Mouse (Mus musculus) liver, embryonic 14.5 days (tissue): ENCODE measurements at regions not wholly inside any gene's neighbourhood (a gene's known extent, or its start where the extent isn't known, plus 50 kb on each side); places are given as distances from the start of the nearest gene placed in this dataset.

Experiments used
- ATAC-seq: fragments of 200-750 bp; cut with Nextera tagmentation; 2 replicates; pipeline ENCODE4 v1.8.0; 2017; ENCODE audit warnings: moderate number of reproducible peaks, mild to moderate bottlenecking, moderate library complexity; ENCODE audit not compliant: insufficient read depth
- DNase-seq, 3 experiments: peaks; one replicate each; pipeline ENCODE4 v3.0.0-alpha.2; 2012 to 2013; ENCODE audit warnings: low read depth in 3 of 3, low spot score in 3 of 3
- H3K27ac ChIP-seq: fragments of 300-500 bp; sonication (generic); 2 replicates; pipeline ENCODE4 v1.5.1; 2014; ENCODE audit warnings: moderate library complexity, mild to moderate bottlenecking, control low read depth, inconsistent platforms
- H3K27me3 ChIP-seq: fragments of 300-500 bp; sonication (generic); 2 replicates; pipeline ENCODE4 v1.6.1; 2014; ENCODE audit warnings: mild to moderate bottlenecking, low read length, moderate library complexity; ENCODE audit not compliant: control insufficient read depth, insufficient read depth
- H3K36me3 ChIP-seq: fragments of 300-500 bp; sonication (generic); replicated peaks from 2 replicates; pipeline ENCODE4 v1.6.1; 2014; ENCODE audit warnings: low read depth; ENCODE audit not compliant: control insufficient read depth, insufficient read depth
- H3K4me1 ChIP-seq, 2 experiments: fragments of 200-500 bp in 1 of 2; fragments of 300-500 bp in 1 of 2; sonication (generic) in 1 of 2; replicated peaks; 2 replicates each; pipeline ENCODE4 v1.6.1; 2012 to 2014; ENCODE audit warnings: antibody characterized with exemption in 1 of 2, inconsistent platforms in 1 of 2, low read length in 1 of 2; ENCODE audit not compliant: control insufficient read depth in 2 of 2, insufficient read depth in 2 of 2
- H3K4me2 ChIP-seq: fragments of 300-500 bp; sonication (generic); 2 replicates; pipeline ENCODE4 v1.6.1; 2014; ENCODE audit warnings: low read depth, mild to moderate bottlenecking, control low read depth, moderate library complexity
- H3K4me3 ChIP-seq, 2 experiments: fragments of 200-500 bp in 1 of 2; fragments of 300-500 bp in 1 of 2; sonication (generic) in 1 of 2; 2 replicates each; pipeline ENCODE4 v1.5.1; 2012 to 2014; ENCODE audit warnings: low read depth in 2 of 2, low read length in 2 of 2, mild to moderate bottlenecking in 2 of 2, control low read depth in 1 of 2, inconsistent platforms in 1 of 2, moderate library complexity in 1 of 2; ENCODE audit not compliant: insufficient read depth in 1 of 2
- H3K9ac ChIP-seq: fragments of 300-500 bp; sonication (generic); replicated peaks from 2 replicates; pipeline ENCODE4 v1.6.1; 2014; ENCODE audit warnings: mild to moderate bottlenecking, control low read depth, moderate library complexity
- H3K9me3 ChIP-seq: fragments of 300-500 bp; sonication (generic); 2 replicates; pipeline ENCODE4 v1.6.1; 2016; ENCODE audit warnings: low read length, mixed read lengths; ENCODE audit not compliant: control insufficient read depth
- CTCF ChIP-seq: IDR thresholded peaks from 2 replicates; pipeline ENCODE4 v1.5.1; 2016; ENCODE audit warnings: antibody characterized with exemption, low read depth, control low read depth
- EP300 ChIP-seq: IDR thresholded peaks from 2 replicates; pipeline ENCODE4 v1.6.1; 2016; ENCODE audit warnings: antibody characterized with exemption, low read depth
- WGBS: fragments of 180-500 bp; shearing (Covaris S2); extraction: QIAGEN DNeasy Blood & Tissue Kit; methylation state at CpG from one replicate; pipeline ENCODE4 v1.1.7; 2014; ENCODE audit not compliant: insufficient replicate concordance; 5-methylcytosine and 5-hydroxymethylcytosine counted together

DNA sequence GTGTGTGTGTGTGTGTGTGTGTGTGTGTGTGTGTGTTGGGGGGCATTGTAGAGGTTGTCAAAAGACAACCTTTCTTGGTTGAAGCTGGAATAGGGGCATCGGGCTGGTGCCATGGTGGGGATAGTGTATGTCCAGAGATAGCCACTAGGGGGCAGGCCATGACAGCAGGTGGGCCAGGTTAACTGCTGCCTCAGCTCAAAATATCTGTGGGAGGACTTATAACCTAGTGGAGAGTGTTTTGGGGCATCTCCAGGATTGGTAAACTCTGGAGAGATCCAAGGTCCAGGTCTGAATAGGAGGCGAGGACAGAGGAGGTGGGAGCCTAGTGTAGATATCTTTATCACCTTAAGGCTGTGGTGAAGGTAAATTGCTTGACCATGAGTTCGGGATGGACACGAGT lies 259.3 kb downstream of the Dhx35 start:
- TF ChIP-seq CTCF (peak; percentile 82), EP300 (no peak)
- H3K9ac ChIP-seq: no peak overlapping the region
- no peaks in the 10 kb centered on the region for H3K9me3 ChIP-seq
- H3K4me2 ChIP-seq: no peak overlapping the region
- H3K4me1 ChIP-seq: no peaks in the 10 kb centered on the region
- no peak overlapping the region for H3K4me3 ChIP-seq
- DNase-seq: no peak
- WGBS: 46% methylated on average over 4 of the region's 4 CpGs
- H3K36me3 ChIP-seq: no peaks in the 10 kb centered on the region
- ATAC-seq: no peak; the same call in 1 of the 2 replicates
- H3K27ac ChIP-seq: no peak overlapping the region
- no peaks in the 10 kb centered on the region for H3K27me3 ChIP-seq

- H3K4me3 ChIP-seq: no peak overlapping the region
Observed at GRCm38 (mm10) chr2:159054451-159054850, 259.8 kb downstream of the Dhx35 start.

DNA sequence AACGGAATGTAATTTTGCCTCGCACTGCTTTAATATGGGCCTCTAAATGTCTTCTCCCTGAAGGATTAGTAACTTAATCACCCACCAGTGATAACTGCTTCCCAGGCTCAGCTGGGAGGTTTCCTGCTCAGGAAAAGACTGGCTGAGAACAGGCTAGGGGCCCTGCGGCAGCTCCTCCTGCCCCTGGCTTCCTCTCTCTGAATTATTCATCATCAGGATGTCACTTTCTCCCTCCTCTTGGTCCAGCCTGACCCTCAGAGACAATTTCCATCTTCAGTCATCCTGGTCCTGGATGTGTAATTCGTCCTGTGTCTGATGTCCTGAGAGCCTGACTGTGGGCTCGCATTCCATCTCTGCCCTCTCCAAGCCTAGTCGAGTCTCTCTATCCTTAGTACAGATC lies 261.2 kb downstream of the Dhx35 start:
- H3K4me2 ChIP-seq: no peak overlapping the region
- H3K4me1 ChIP-seq: no peaks in the 10 kb centered on the region
- H3K9me3 ChIP-seq: no peaks in the 10 kb centered on the region
- no peak overlapping the region for H3K27ac ChIP-seq
- no peaks in the 10 kb centered on the region for H3K36me3 ChIP-seq
- DNase-seq (no peak), ATAC-seq (no peak)
- H3K4me3 ChIP-seq: no peak overlapping the region
- H3K27me3 ChIP-seq: no peaks in the 10 kb centered on the region
- WGBS: 48% methylated on average over 6 of the region's 6 CpGs
- no peak overlapping the region for H3K9ac ChIP-seq
- TF ChIP-seq CTCF (no peak), EP300 (no peak)

More at GRCm38 (mm10) chr2:159054451-159054850, 259.8 kb downstream of the Dhx35 start:
- 62% methylated on average over 3 of the region's 3 CpGs for WGBS
- Histone ChIP-seq H3K4me1 (no peaks in the 10 kb centered on the region), H3K27ac (no peak overlapping the region), H3K36me3 (no peaks in the 10 kb centered on the region), H3K9me3 (no peaks in the 10 kb centered on the region), H3K27me3 (no peaks in the 10 kb centered on the region), H3K9ac (no peak overlapping the region), H3K4me2 (no peak overlapping the region)
- no peak for TF ChIP-seq EP300
- no peak for TF ChIP-seq CTCF
- DNase-seq (no peak), ATAC-seq (no peak)

DNA sequence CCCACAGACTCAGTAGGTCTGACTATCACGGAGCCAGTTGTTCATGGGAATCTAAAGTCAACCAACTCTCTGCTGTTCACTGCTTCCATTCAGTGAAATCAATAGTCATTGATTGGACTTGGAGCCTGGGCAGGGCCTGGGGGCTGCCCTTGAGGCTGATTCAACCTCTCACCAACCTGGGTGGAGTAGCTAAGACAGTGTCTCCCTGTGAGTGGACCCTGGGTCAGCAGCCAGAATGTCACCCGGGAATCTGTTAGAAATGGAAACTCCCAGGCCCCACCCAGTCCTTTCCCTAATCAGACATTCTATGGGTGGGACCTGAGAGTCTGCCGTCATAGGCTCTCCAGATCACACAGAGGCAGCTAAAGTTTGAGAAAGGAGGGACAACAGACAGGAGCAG lies 262.4 kb downstream of the Dhx35 start:
- Histone ChIP-seq H3K4me3 (no peak overlapping the region), H3K27me3 (no peaks in the 10 kb centered on the region), H3K4me1 (no peaks in the 10 kb centered on the region), H3K36me3 (no peaks in the 10 kb centered on the region), H3K9me3 (no peaks in the 10 kb centered on the region), H3K4me2 (no peak overlapping the region), H3K9ac (no peak overlapping the region), H3K27ac (no peak overlapping the region)
- TF ChIP-seq EP300 (no peak), CTCF (no peak)
- no peak for DNase-seq
- 44% methylated on average over 3 of the region's 3 CpGs for WGBS
- ATAC-seq: no peak

DNA sequence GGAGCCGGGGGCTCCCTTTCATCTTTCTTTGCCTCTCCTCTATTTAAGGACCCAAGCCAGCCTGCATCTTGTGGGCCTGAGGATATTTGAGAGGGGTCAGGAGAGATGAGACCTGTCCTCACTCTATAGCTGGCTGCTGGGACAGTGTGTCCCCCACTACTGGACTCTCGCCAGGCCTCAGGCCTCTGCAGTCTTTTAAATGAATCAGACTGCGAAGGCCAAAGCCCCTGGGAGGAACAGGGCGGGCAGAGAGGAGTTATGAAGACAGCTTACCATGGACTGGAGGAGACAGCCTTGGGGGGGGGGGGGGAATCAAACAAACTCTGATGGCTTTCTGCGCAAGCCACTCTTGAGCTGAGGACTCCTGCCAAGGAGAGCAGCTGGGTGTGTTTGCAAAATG lies 262.9 kb downstream of the Dhx35 start:
- no peaks in the 10 kb centered on the region for H3K9me3 ChIP-seq
- no peak for DNase-seq

DNA sequence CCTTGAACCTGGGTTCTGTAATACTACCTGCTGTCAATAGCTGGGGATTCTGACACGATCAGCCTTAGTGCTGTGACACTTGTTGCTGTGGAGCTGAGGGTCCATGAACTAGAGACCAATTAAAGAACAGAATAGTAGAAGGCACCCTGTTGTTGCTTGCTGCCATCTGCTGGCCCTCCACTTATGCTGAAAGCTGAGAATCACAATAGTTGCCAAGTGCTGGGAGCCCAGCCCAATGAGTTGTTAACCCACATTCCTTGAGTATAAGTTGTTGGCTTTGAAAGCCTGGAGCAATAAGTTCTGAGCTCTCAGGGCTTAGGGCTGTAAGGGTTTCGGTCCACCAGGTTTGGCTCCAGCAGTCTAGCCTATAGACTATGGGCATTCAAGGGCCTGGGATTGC lies 267.7 kb downstream of the Dhx35 start:
- ATAC-seq (no peak), DNase-seq (no peak)
- 46% methylated on average over 2 of the region's 2 CpGs for WGBS
- Histone ChIP-seq H3K27ac (no peak overlapping the region), H3K4me1 (no peaks in the 10 kb centered on the region), H3K4me2 (no peak overlapping the region), H3K36me3 (no peaks in the 10 kb centered on the region), H3K4me3 (no peak overlapping the region), H3K9ac (no peak overlapping the region), H3K27me3 (no peaks in the 10 kb centered on the region), H3K9me3 (no peaks in the 10 kb centered on the region)
- TF ChIP-seq CTCF: 0 out of 2 replicates have a peak, but pooled peaks have one; percentile 3
- no peak for TF ChIP-seq EP300

More for the DNA sequence above, 262.9 kb downstream of the Dhx35 start:
- ATAC-seq: no peak
- Histone ChIP-seq H3K27ac (no peak overlapping the region), H3K4me3 (no peak overlapping the region), H3K4me2 (no peak overlapping the region), H3K9ac (no peak overlapping the region), H3K4me1 (no peaks in the 10 kb centered on the region), H3K36me3 (no peaks in the 10 kb centered on the region), H3K27me3 (no peaks in the 10 kb centered on the region)
- 74% methylated on average over 5 of the region's 5 CpGs for WGBS
- TF ChIP-seq EP300: no peak
- TF ChIP-seq CTCF: no peak
